Mouse (Mus musculus) MEL (cell line): ENCODE measurements around the gene Lnx2.

Source experiments
- CTCF ChIP-seq, 3 experiments: IDR thresholded peaks in 2 of 3; conservative IDR thresholded peaks in 1 of 3; 2 replicates each; pipeline ENCODE4 v1.5.1; 2011 to 2012; ENCODE audit warnings: low read length in 3 of 3, low read depth in 2 of 3, mild to moderate bottlenecking in 2 of 3, improper control_type of control experiment in 1 of 3, inconsistent platforms in 1 of 3, mixed read lengths in 1 of 3, moderate library complexity in 1 of 3; ENCODE audit not compliant: control insufficient read depth in 1 of 3, insufficient read depth in 1 of 3, poor library complexity in 1 of 3, severe bottlenecking in 1 of 3
- E2F4 ChIP-seq: IDR thresholded peaks from 2 replicates; pipeline ENCODE4 v1.6.1; 2011; ENCODE audit warnings: low read depth, low read length, improper control_type of control experiment, borderline replicate concordance
- ELF1 ChIP-seq: IDR thresholded peaks from 2 replicates; pipeline ENCODE4 v1.6.1; 2014; ENCODE audit warnings: low read depth, mild to moderate bottlenecking, inconsistent platforms, low read length, improper control_type of control experiment, moderate library complexity
- GATA1 ChIP-seq: IDR thresholded peaks from 2 replicates; pipeline ENCODE4 v1.6.1; 2011; ENCODE audit warnings: low read depth, low read length, improper control_type of control experiment
- KAT2A ChIP-seq: conservative IDR thresholded peaks from 2 replicates; pipeline ENCODE4 v1.6.1; 2012; ENCODE audit warnings: low read depth, low read length, improper control_type of control experiment, inconsistent platforms
- MAZ ChIP-seq: IDR thresholded peaks from 2 replicates; pipeline ENCODE4 v1.6.1; 2012; ENCODE audit warnings: low read depth, mild to moderate bottlenecking, inconsistent platforms, low read length, improper control_type of control experiment
- POLR2A ChIP-seq, 2 experiments: IDR thresholded peaks; 2 replicates each; pipeline ENCODE4 v1.6.1; 2011 to 2012; ENCODE audit warnings: low read length in 2 of 2, mild to moderate bottlenecking in 2 of 2, control low read depth in 1 of 2, improper control_type of control experiment in 1 of 2, low read depth in 1 of 2, moderate library complexity in 1 of 2; ENCODE audit not compliant: control insufficient read depth in 1 of 2, insufficient read depth in 1 of 2, poor library complexity in 1 of 2
- TBP ChIP-seq: IDR thresholded peaks from 2 replicates; pipeline ENCODE4 v1.8.0; 2011; ENCODE audit warnings: low read depth, low read length, improper control_type of control experiment
- ZC3H11A ChIP-seq: IDR thresholded peaks from 2 replicates; pipeline ENCODE4 v1.6.1; 2012; ENCODE audit warnings: low read depth, mild to moderate bottlenecking, inconsistent platforms, low read length, improper control_type of control experiment
- ZKSCAN1 ChIP-seq: IDR thresholded peaks from 2 replicates; pipeline ENCODE4 v1.6.1; 2012; ENCODE audit warnings: low read depth, mild to moderate bottlenecking, inconsistent platforms, low read length, improper control_type of control experiment, moderate library complexity
- ZNF384 ChIP-seq: IDR thresholded peaks from 2 replicates; pipeline ENCODE4 v1.6.1; 2012; ENCODE audit warnings: low read depth, mild to moderate bottlenecking, inconsistent platforms, low read length, improper control_type of control experiment

DNA sequence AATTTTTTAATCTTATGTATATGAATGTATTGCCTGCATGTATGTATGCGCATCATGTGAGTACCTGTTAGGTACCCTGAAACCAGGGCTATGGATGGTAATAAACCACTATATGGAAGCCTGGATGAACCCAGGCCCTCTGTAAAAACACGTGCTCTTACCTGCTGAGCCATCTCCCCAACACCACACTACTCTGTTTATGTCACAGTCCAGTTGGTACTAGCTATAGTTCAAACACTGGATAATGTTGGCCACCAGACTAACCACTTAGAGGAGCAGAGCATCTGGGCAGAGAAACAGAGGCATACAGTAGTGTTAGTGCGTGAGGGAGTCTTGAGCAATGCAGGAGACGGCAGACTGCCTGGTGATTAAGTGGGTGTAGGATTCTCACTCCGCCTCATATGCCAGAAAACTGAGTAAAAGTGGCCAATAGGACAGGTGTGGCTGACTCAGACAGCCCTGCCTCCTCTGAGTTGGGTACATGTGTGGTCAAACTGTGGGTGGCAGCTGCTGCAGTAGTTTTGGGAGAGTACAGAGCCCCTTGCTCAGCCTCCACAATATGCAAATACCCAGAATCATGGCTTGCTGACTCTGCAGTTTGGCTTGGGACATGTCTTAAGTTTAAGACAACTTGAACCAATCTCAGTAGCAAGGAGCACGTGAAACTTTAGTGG lies 20.7 kb downstream of the Lnx2 start:
- TF ChIP-seq ZC3H11A (no peak), MAZ (no peak), POLR2A (IDR thresholded peaks at IDR 0.05; ENCODE audit: control insufficient read depth in 1 of 2, insufficient read depth in 1 of 2, low read depth in 1 of 2, low read length in 2 of 2, poor library complexity in 1 of 2) (no peak), GATA1 (no peak), E2F4 (no peak), ELF1 (no peak), CTCF (IDR thresholded peaks at IDR 0.05 in 2 of 3, conservative IDR thresholded peaks at IDR 0.05 in 1 of 3; ENCODE audit: control insufficient read depth in 1 of 3, insufficient read depth in 1 of 3, low read depth in 2 of 3, low read length in 3 of 3, poor library complexity in 1 of 3, severe bottlenecking in 1 of 3) (no peak), TBP (no peak), ZKSCAN1 (no peak), ZNF384 (no peak), KAT2A (no peak)
